25 mouse cellular contexts compared by ENCODE assay signal in the genomic region with DNA sequence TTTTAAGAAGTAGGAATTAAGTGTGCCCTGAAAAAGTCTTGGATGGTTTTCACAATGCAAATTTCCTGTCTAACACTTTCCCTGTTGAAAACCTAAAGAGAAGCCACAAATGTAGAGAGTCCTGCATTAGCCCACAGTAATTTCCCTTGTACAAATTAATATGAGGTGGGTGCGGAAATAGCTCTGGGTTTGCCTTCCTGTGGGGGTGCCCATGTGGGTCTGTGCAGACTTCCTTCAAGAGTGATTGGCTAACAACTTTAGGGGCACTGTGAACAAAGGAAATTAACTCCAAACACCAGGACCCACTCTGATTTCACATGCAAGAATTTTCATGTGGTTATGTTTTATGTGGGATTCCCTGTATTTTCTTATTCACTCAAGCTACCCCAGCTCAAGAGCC.
"Had no signal": no experiment of that assay in that cellular context is flagged by ENCODE, and none has a peak within 500 bp of the region (broad histone marks: within the 10 kb centered on the region; RNA-seq: fewer than 3 reads in every experiment).

No protein-coding gene starts in this region.

- H3K9me3 ChIP-seq: limb, embryonic 12.5 days; limb, embryonic 15.5 days; lung, embryonic 15.5 days; megakaryocyte, embryonic 14.5 days; midbrain, embryonic 10.5 days; midbrain, embryonic 13.5 days had no signal

- H3K4me1 ChIP-seq: midbrain, embryonic 13.5 days had no signal

- H3K27ac ChIP-seq: kidney, postnatal 0 days; layer of hippocampus, adult 2 months; left cerebral cortex, adult 2 months; limb, embryonic 12.5 days; limb, embryonic 15.5 days; liver, embryonic 14.5 days; lung, embryonic 15.5 days; midbrain, embryonic 10.5 days; midbrain, embryonic 13.5 days; stomach, postnatal 0 days had no signal

- DNase-seq: kidney, adult 2 months; kidney, postnatal 25 days; layer of hippocampus, adult 9-11 months; layer of hippocampus, postnatal 36 days; liver, postnatal 0 days; lung, postnatal 14 days; right cerebral cortex, postnatal 14 days; right cerebral cortex, postnatal 4 days; thymus, adult 2 months; thymus, postnatal 14 days; thymus, postnatal 4 days had no signal

- H3K27me3 ChIP-seq: limb, embryonic 12.5 days; limb, embryonic 15.5 days; lung, embryonic 15.5 days; megakaryocyte, embryonic 14.5 days; midbrain, embryonic 13.5 days had no signal

- H3K4me3 ChIP-seq: layer of hippocampus, adult 2 months; left cerebral cortex, adult 2 months; limb, embryonic 12.5 days; limb, embryonic 15.5 days; lung, embryonic 15.5 days; megakaryocyte, embryonic 14.5 days; midbrain, embryonic 10.5 days; midbrain, embryonic 13.5 days; myocyte had no signal

- H3K4me2 ChIP-seq: limb, embryonic 12.5 days; limb, embryonic 15.5 days; liver, embryonic 11.5 days; lung, embryonic 15.5 days; midbrain, embryonic 13.5 days had no signal

- H3K9ac ChIP-seq: limb, embryonic 12.5 days; limb, embryonic 15.5 days; liver, embryonic 14.5 days; liver, postnatal 0 days; lung, embryonic 15.5 days; midbrain, embryonic 13.5 days had no signal

- H3K36me3 ChIP-seq: limb, embryonic 12.5 days; limb, embryonic 15.5 days; lung, embryonic 15.5 days; midbrain, embryonic 10.5 days; midbrain, embryonic 13.5 days had no signal

- ATAC-seq: liver, postnatal 0 days; midbrain, embryonic 13.5 days; midbrain, embryonic 16.5 days had no signal
